Mouse (Mus musculus): ENCODE measurements around the gene Tmem273.

- no peak for TF ChIP-seq CTCF (IDR thresholded peaks at IDR 0.05 in 2 of 3, conservative IDR thresholded peaks at IDR 0.05 in 1 of 3; ENCODE audit: control insufficient read depth in 1 of 3, insufficient read depth in 1 of 3, low read depth in 2 of 3, low read length in 3 of 3, poor library complexity in 1 of 3, severe bottlenecking in 1 of 3)
- no peak for TF ChIP-seq GABPA (IDR thresholded peaks at IDR 0.05; ENCODE audit: low read depth, low read length)
- no peak for TF ChIP-seq TCF12 (IDR thresholded peaks at IDR 0.05; ENCODE audit: low read depth, low read length)
- no peak for TF ChIP-seq POLR2AphosphoS2 (IDR thresholded peaks at IDR 0.05; ENCODE audit: low read length)
- TF ChIP-seq ZC3H11A (IDR thresholded peaks at IDR 0.05; ENCODE audit: low read depth, low read length), result no peak
- TF ChIP-seq POLR2AphosphoS5 (IDR thresholded peaks at IDR 0.05; ENCODE audit: borderline replicate concordance, low read depth, low read length), result no peak
- no peak for TF ChIP-seq USF2 (IDR thresholded peaks at IDR 0.05; ENCODE audit: borderline replicate concordance in 1 of 2, insufficient read depth in 1 of 2, low read depth in 1 of 2, low read length in 2 of 2)
- TF ChIP-seq MAX (IDR thresholded peaks at IDR 0.05; ENCODE audit: low read length), result no peak
- TF ChIP-seq TAL1 (IDR thresholded peaks at IDR 0.05; ENCODE audit: low read length), result no peak
Measured at GRCm38 (mm10) chr14:32817258-32817657, 31.5 kb downstream of the Tmem273 start.
